Mouse (Mus musculus) MEL (cell line): ENCODE measurements around the gene Atxn7l1. TPM values are rescaled to one million over a fixed set of nuclear protein-coding genes. Genes with fewer than 3 reads are reported as not detected.

Source experiments
- DNase-seq: peaks from one replicate; pipeline ENCODE4 v3.0.0; 2011; ENCODE audit warnings: low read depth, low spot score
- H3K27ac ChIP-seq: 2 replicates; pipeline ENCODE4 v1.5.1; 2012; ENCODE audit warnings: low read depth, mild to moderate bottlenecking, control low read depth, low read length, moderate library complexity; ENCODE audit not compliant: control insufficient read depth
- H3K27me3 ChIP-seq, 2 experiments: fragments of 150-350 bp in 1 of 2; sonication (generic) in 1 of 2; 2 replicates each; pipeline ENCODE4 v1.6.1; 2012; ENCODE audit warnings: low read length in 2 of 2, mild to moderate bottlenecking in 2 of 2, improper control_type of control experiment in 1 of 2, moderate library complexity in 1 of 2; ENCODE audit not compliant: insufficient read depth in 2 of 2, control insufficient read depth in 1 of 2
- H3K36me3 ChIP-seq, 2 experiments: 2 replicates each; pipeline ENCODE4 v1.6.1; 2012 to 2014; ENCODE audit warnings: low read length in 2 of 2, improper control_type of control experiment in 1 of 2, inconsistent platforms in 1 of 2, mild to moderate bottlenecking in 1 of 2; ENCODE audit not compliant: insufficient read depth in 2 of 2, control insufficient read depth in 1 of 2
- H3K4me1 ChIP-seq, 2 experiments: fragments of 150-350 bp in 1 of 2; sonication (generic) in 1 of 2; 2 replicates each; pipeline ENCODE4 v1.6.1; 2012; ENCODE audit warnings: low read length in 2 of 2, improper control_type of control experiment in 1 of 2, mild to moderate bottlenecking in 1 of 2; ENCODE audit not compliant: insufficient read depth in 2 of 2, control insufficient read depth in 1 of 2
- H3K4me3 ChIP-seq, 2 experiments: fragments of 150-350 bp in 1 of 2; sonication (generic) in 1 of 2; 2 replicates each; pipeline ENCODE4 v1.5.1; 2012; ENCODE audit warnings: low read depth in 2 of 2, low read length in 2 of 2, mild to moderate bottlenecking in 2 of 2, moderate library complexity in 2 of 2, control low read depth in 1 of 2, improper control_type of control experiment in 1 of 2; ENCODE audit not compliant: control insufficient read depth in 1 of 2, insufficient read depth in 1 of 2
- H3K79me2 ChIP-seq: 2 replicates; pipeline ENCODE4 v1.6.1; 2012; ENCODE audit warnings: mild to moderate bottlenecking, low read length, moderate library complexity; ENCODE audit not compliant: control insufficient read depth, poor library complexity, insufficient read depth
- H3K9ac ChIP-seq: 2 replicates; pipeline ENCODE4 v1.6.1; 2012; ENCODE audit warnings: low read depth, mild to moderate bottlenecking, control low read depth, low read length, moderate library complexity; ENCODE audit not compliant: control insufficient read depth, poor library complexity, severe bottlenecking
- H3K9me3 ChIP-seq: fragments of 150-350 bp; sonication (generic); replicated peaks from 2 replicates; pipeline ENCODE4 v1.6.1; 2012; ENCODE audit warnings: mild to moderate bottlenecking, low read length, improper control_type of control experiment, moderate library complexity; ENCODE audit not compliant: insufficient read depth
- BHLHE40 ChIP-seq: IDR thresholded peaks from 2 replicates; pipeline ENCODE4 v1.6.1; 2012; ENCODE audit warnings: low read depth, mild to moderate bottlenecking, inconsistent platforms, low read length, improper control_type of control experiment, borderline replicate concordance
- CTCF ChIP-seq, 3 experiments: IDR thresholded peaks in 2 of 3; conservative IDR thresholded peaks in 1 of 3; 2 replicates each; pipeline ENCODE4 v1.5.1; 2011 to 2012; ENCODE audit warnings: low read length in 3 of 3, low read depth in 2 of 3, mild to moderate bottlenecking in 2 of 3, improper control_type of control experiment in 1 of 3, inconsistent platforms in 1 of 3, mixed read lengths in 1 of 3, moderate library complexity in 1 of 3; ENCODE audit not compliant: control insufficient read depth in 1 of 3, insufficient read depth in 1 of 3, poor library complexity in 1 of 3, severe bottlenecking in 1 of 3
- E2F4 ChIP-seq: IDR thresholded peaks from 2 replicates; pipeline ENCODE4 v1.6.1; 2011; ENCODE audit warnings: low read depth, low read length, improper control_type of control experiment, borderline replicate concordance
- EP300 ChIP-seq, 2 experiments: IDR thresholded peaks; 2 replicates each; pipeline ENCODE4 v1.6.1; 2011; ENCODE audit warnings: improper control_type of control experiment in 2 of 2, low read length in 2 of 2, low read depth in 1 of 2, mild to moderate bottlenecking in 1 of 2
- ETS1 ChIP-seq: IDR thresholded peaks from 2 replicates; pipeline ENCODE4 v1.6.1; 2012; ENCODE audit warnings: low read depth, mild to moderate bottlenecking, inconsistent platforms, low read length, improper control_type of control experiment, moderate library complexity
- GABPA ChIP-seq: IDR thresholded peaks from 2 replicates; pipeline ENCODE4 v1.6.1; 2012; ENCODE audit warnings: low read depth, mild to moderate bottlenecking, inconsistent platforms, low read length, improper control_type of control experiment, moderate library complexity
- JUND ChIP-seq: IDR thresholded peaks from 2 replicates; pipeline ENCODE4 v1.6.1; 2011; ENCODE audit warnings: low read depth, mild to moderate bottlenecking, improper control_type of control experiment, low read length
- KAT2A ChIP-seq: conservative IDR thresholded peaks from 2 replicates; pipeline ENCODE4 v1.6.1; 2012; ENCODE audit warnings: low read depth, low read length, improper control_type of control experiment, inconsistent platforms
- MAFK ChIP-seq: IDR thresholded peaks from 2 replicates; pipeline ENCODE4 v1.6.1; 2011; ENCODE audit warnings: low read depth, mild to moderate bottlenecking, low read length, improper control_type of control experiment, borderline replicate concordance
- MAZ ChIP-seq: IDR thresholded peaks from 2 replicates; pipeline ENCODE4 v1.6.1; 2012; ENCODE audit warnings: low read depth, mild to moderate bottlenecking, inconsistent platforms, low read length, improper control_type of control experiment
- MXI1 ChIP-seq: IDR thresholded peaks from 2 replicates; pipeline ENCODE4 v1.6.1; 2011; ENCODE audit warnings: mild to moderate bottlenecking, low read depth, low read length, improper control_type of control experiment
- MYB ChIP-seq: IDR thresholded peaks from 2 replicates; pipeline ENCODE4 v1.6.1; 2011; ENCODE audit warnings: mild to moderate bottlenecking, low read depth, low read length, improper control_type of control experiment
- NELFE ChIP-seq: IDR thresholded peaks from 2 replicates; pipeline ENCODE4 v1.6.1; 2011; ENCODE audit warnings: low read depth, low read length, improper control_type of control experiment
- NRF1 ChIP-seq: IDR thresholded peaks from 2 replicates; pipeline ENCODE4 v1.6.1; 2014; ENCODE audit warnings: low read depth, mild to moderate bottlenecking, inconsistent platforms, low read length, improper control_type of control experiment, moderate library complexity; ENCODE audit not compliant: poor library complexity, insufficient read depth, severe bottlenecking
- POLR2A ChIP-seq, 2 experiments: IDR thresholded peaks; 2 replicates each; pipeline ENCODE4 v1.6.1; 2011 to 2012; ENCODE audit warnings: low read length in 2 of 2, mild to moderate bottlenecking in 2 of 2, control low read depth in 1 of 2, improper control_type of control experiment in 1 of 2, low read depth in 1 of 2, moderate library complexity in 1 of 2; ENCODE audit not compliant: control insufficient read depth in 1 of 2, insufficient read depth in 1 of 2, poor library complexity in 1 of 2
- POLR2AphosphoS5 ChIP-seq: IDR thresholded peaks from 2 replicates; pipeline ENCODE4 v1.6.1; 2012; ENCODE audit warnings: low read depth, borderline replicate concordance, mild to moderate bottlenecking, inconsistent platforms, low read length, moderate library complexity, mixed read lengths
- RAD21 ChIP-seq: IDR thresholded peaks from 2 replicates; pipeline ENCODE4 v1.6.1; 2011; ENCODE audit warnings: mild to moderate bottlenecking, low read depth, low read length, improper control_type of control experiment
- RCOR1 ChIP-seq: IDR thresholded peaks from 2 replicates; pipeline ENCODE4 v1.6.1; 2012; ENCODE audit warnings: low read depth, mild to moderate bottlenecking, inconsistent platforms, low read length, improper control_type of control experiment
- TAL1 ChIP-seq: IDR thresholded peaks from 2 replicates; pipeline ENCODE4 v1.6.1; 2012; ENCODE audit warnings: mild to moderate bottlenecking, inconsistent platforms, low read length, moderate library complexity, mixed read lengths
- TBP ChIP-seq: IDR thresholded peaks from 2 replicates; pipeline ENCODE4 v1.8.0; 2011; ENCODE audit warnings: low read depth, low read length, improper control_type of control experiment
- UBTF ChIP-seq: IDR thresholded peaks from 2 replicates; pipeline ENCODE4 v1.6.1; 2012; ENCODE audit warnings: low read depth, mild to moderate bottlenecking, inconsistent platforms, low read length, improper control_type of control experiment, moderate library complexity, borderline replicate concordance; ENCODE audit not compliant: insufficient read depth
- USF1 ChIP-seq: IDR thresholded peaks from 2 replicates; pipeline ENCODE4 v1.6.1; 2014; ENCODE audit warnings: low read depth, mild to moderate bottlenecking, inconsistent platforms, low read length, improper control_type of control experiment, moderate library complexity
- ZKSCAN1 ChIP-seq: IDR thresholded peaks from 2 replicates; pipeline ENCODE4 v1.6.1; 2012; ENCODE audit warnings: low read depth, mild to moderate bottlenecking, inconsistent platforms, low read length, improper control_type of control experiment, moderate library complexity
- ZMIZ1 ChIP-seq: IDR thresholded peaks from 2 replicates; pipeline ENCODE4 v1.6.1; 2012; ENCODE audit warnings: low read depth, mild to moderate bottlenecking, inconsistent platforms, low read length, improper control_type of control experiment, moderate library complexity
- polyA plus RNA-seq, 2 experiments: library from polyadenylated mRNA; stranded (reverse) in 1 of 2; unstranded in 1 of 2; fragments of >175 nt in 1 of 2; fragments of >200 nt in 1 of 2; gene quantifications; 2 replicates each; pipeline versions ENCODE4 v1.2.1 to v1.2.4; 2012; ENCODE audit warnings: low replicate concordance in 2 of 2, low read depth in 1 of 2; ENCODE audit not compliant: insufficient read length in 2 of 2, insufficient read depth in 1 of 2, missing spikeins in 1 of 2
- total RNA-seq: library from RNA; depleted of rRNA; stranded (reverse); fragments of 300-350 nt; gene quantifications from 2 replicates; pipeline ENCODE4 v1.2.3, GENCODE M21; 2012

Gene Atxn7l1
- total and polyA plus RNA-seq, 3 experiments: 11.6 to 50.3 TPM; not detected in 1

- H3K27me3 ChIP-seq: no peaks in the 10 kb centered on the region
- DNase-seq: no peak
- H3K4me1 ChIP-seq: no peaks in the 10 kb centered on the region
- no peak overlapping the region for H3K4me3 ChIP-seq
- no peak overlapping the region for H3K9ac ChIP-seq
- no peaks in the 10 kb centered on the region for H3K36me3 ChIP-seq
- no peaks in the 10 kb centered on the region for H3K79me2 ChIP-seq
- H3K27ac ChIP-seq: no peak overlapping the region
- no peaks in the 10 kb centered on the region for H3K9me3 ChIP-seq
- TF ChIP-seq RAD21 (no peak), RCOR1 (no peak), POLR2A (IDR thresholded peaks at IDR 0.05; ENCODE audit: control insufficient read depth in 1 of 2, insufficient read depth in 1 of 2, low read depth in 1 of 2, low read length in 2 of 2, poor library complexity in 1 of 2) (no peak), CTCF (IDR thresholded peaks at IDR 0.05 in 2 of 3, conservative IDR thresholded peaks at IDR 0.05 in 1 of 3; ENCODE audit: control insufficient read depth in 1 of 3, insufficient read depth in 1 of 3, low read depth in 2 of 3, low read length in 3 of 3, poor library complexity in 1 of 3, severe bottlenecking in 1 of 3) (no peak), NELFE (no peak), USF1 (no peak), MXI1 (no peak), GABPA (no peak), ETS1 (no peak), NRF1 (no peak), UBTF (no peak), E2F4 (no peak), POLR2AphosphoS5 (no peak), KAT2A (no peak)
Measured at GRCm38 (mm10) chr12:33255256-33255655, 107.8 kb downstream of the Atxn7l1 start.

GRCm38 (mm10) chr12:33256426-33256825, 108.9 kb downstream of the Atxn7l1 start:
- Histone ChIP-seq H3K9ac (no peak overlapping the region), H3K27ac (no peak overlapping the region), H3K79me2 (no peaks in the 10 kb centered on the region), H3K9me3 (no peaks in the 10 kb centered on the region), H3K27me3 (no peaks in the 10 kb centered on the region), H3K4me1 (no peaks in the 10 kb centered on the region), H3K4me3 (no peak overlapping the region), H3K36me3 (no peaks in the 10 kb centered on the region)
- DNase-seq: no peak
- TF ChIP-seq ZKSCAN1 (no peak), BHLHE40 (no peak), EP300 (IDR thresholded peaks at IDR 0.05; ENCODE audit: low read depth in 1 of 2, low read length in 2 of 2) (no peak), MAZ (no peak), KAT2A (no peak), ZMIZ1 (no peak), JUND (no peak), GABPA (no peak), POLR2AphosphoS5 (no peak), TBP (no peak), MYB (no peak), MAFK (no peak), POLR2A (IDR thresholded peaks at IDR 0.05; ENCODE audit: control insufficient read depth in 1 of 2, insufficient read depth in 1 of 2, low read depth in 1 of 2, low read length in 2 of 2, poor library complexity in 1 of 2) (no peak), TAL1 (no peak)
